Mouse (Mus musculus) liver, adult 2 months (tissue): ENCODE results near the gene Cntrob.

ENCODE experiments used
- CTCF ChIP-seq: fragments of 200-500 bp; IDR thresholded peaks from 2 replicates; pipeline ENCODE4 v1.5.1; 2011; ENCODE audit warnings: low read depth, low read length, control low read depth
- POLR2A ChIP-seq: fragments of 200-500 bp; IDR thresholded peaks from 2 replicates; pipeline ENCODE4 v1.6.1; 2011; ENCODE audit warnings: low read length, control low read depth; ENCODE audit not compliant: insufficient read depth; ENCODE audit errors: extremely low read depth

GRCm38 (mm10) chr11:69277267-69277666, 46.3 kb downstream of the Cntrob start:
- no peak for TF ChIP-seq POLR2A
- TF ChIP-seq CTCF: no peak
